Mouse (Mus musculus): ENCODE measurements at regions not wholly inside any gene's neighbourhood (a gene's known extent, or its start where the extent isn't known, plus 50 kb on each side); places are given as distances from the start of the nearest gene placed in this dataset.

- no peaks in the 10 kb centered on the region; the same call in 1 of the 2 replicates for H3K27me3 ChIP-seq (replicated peaks)
- peaks cover 35% of the 10 kb centered on the region for H3K4me1 ChIP-seq
- no peak overlapping the region for H3K9ac ChIP-seq (replicated peaks)
- WGBS: 39% methylated on average over 13 of the region's 13 CpGs
- H3K4me2 ChIP-seq: no peak overlapping the region
- 0 out of 2 replicates have a peak, but pooled peaks have one; percentile 51 for ATAC-seq (ENCODE audit: low FRiP score)
- no peaks in the 10 kb centered on the region for H3K36me3 ChIP-seq
- no peak overlapping the region for H3K4me3 ChIP-seq (replicated peaks)
- peak overlapping the region; percentile 9; the same call in 1 of the 2 replicates for H3K27ac ChIP-seq (replicated peaks)
- no peaks in the 10 kb centered on the region for H3K9me3 ChIP-seq (replicated peaks)
Observed at GRCm38 (mm10) chr11:114448776-114449401, 219.4 kb upstream of the Rpl38 start.

DNA sequence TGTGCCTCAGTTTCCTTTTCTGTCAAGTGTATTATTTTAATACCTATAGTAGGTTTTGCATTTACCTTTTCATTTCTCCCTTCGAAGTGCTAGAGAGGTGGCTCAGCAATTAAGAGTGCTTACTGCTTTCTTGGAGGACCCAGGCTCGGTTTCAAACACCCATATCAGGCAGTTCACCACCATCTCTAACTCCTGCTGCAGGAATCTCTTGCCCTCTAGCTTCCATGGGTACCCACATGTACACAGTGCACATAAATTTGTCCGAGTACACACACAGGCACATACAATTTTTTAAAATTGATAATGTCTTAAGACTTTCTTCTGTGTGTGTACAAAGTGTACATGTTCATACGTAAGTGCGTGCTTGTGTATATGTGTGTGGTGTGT lies 220.9 kb upstream of the Rpl38 start:
- no peak overlapping the region for H3K4me2 ChIP-seq
- H3K27ac ChIP-seq (replicated peaks): no peak overlapping the region

DNA sequence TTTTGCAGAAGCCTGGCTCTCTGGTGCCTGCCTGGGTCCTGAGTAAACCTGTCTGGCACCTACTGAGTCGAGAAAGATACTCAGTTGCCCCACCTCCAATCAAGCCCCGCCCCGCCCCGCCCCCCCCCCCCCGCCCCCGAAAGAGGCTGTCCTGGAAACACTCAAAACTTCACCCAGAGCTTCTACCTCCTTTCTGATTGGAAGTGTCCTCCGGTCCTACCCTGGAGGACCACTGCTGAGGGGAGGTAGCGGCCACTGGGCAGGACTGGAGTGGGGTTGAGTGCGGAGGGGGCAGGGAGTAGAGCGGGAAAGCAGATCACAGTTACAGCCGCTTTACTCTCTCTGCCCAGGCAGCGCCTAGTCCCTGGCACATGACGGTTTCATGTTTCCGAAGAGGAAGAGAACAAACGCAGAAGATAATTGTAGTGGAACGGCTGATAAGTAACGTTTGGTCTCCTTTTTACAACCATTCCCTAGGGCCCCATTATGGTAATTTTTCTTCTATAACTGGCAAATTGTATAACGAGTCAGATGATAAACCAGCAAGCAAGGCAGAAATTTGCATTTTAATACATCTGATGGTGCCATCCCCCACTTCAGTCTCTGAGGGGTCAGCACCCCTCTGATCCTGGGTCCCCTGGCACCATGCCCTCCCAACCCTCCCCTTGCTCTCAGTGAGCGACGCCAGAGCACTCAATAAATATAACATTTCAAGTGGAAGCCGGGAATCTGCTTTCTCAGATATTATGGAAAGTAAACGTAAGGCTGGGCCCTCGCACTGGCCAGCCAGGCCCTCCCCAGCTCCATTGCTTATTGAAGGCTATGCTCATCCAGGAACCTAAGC lies 221.5 kb upstream of the Rpl38 start:
- peak; percentile 45; the same call in 1 of the 2 replicates for ATAC-seq (ENCODE audit: low FRiP score)
- Histone ChIP-seq H3K36me3 (no peaks in the 10 kb centered on the region), H3K4me2 (peak overlapping the region; percentile 51), H3K27me3 (replicated peaks) (no peaks in the 10 kb centered on the region; the same call in 1 of the 2 replicates), H3K27ac (replicated peaks) (peak overlapping the region; percentile 45), H3K9ac (replicated peaks) (peak overlapping the region; percentile 34; the same call in 1 of the 2 replicates), H3K9me3 (replicated peaks) (no peaks in the 10 kb centered on the region), H3K4me3 (replicated peaks) (no peak overlapping the region), H3K4me1 (peaks cover 40% of the 10 kb centered on the region)
- WGBS: 4% methylated on average over 22 of the region's 23 CpGs

More for the DNA sequence above, 220.9 kb upstream of the Rpl38 start:
- WGBS: 89% methylated on average over 5 of the region's 5 CpGs
- H3K9me3 ChIP-seq (replicated peaks): no peaks in the 10 kb centered on the region
- H3K4me3 ChIP-seq (replicated peaks): no peak overlapping the region
- no peak overlapping the region for H3K9ac ChIP-seq (replicated peaks)
- no peaks in the 10 kb centered on the region; the same call in 1 of the 2 replicates for H3K27me3 ChIP-seq (replicated peaks)
- peaks cover 36% of the 10 kb centered on the region for H3K4me1 ChIP-seq
- no peak for ATAC-seq (ENCODE audit: low FRiP score)
- H3K36me3 ChIP-seq: no peaks in the 10 kb centered on the region

- Histone ChIP-seq H3K27ac (replicated peaks) (peak overlapping the region; percentile 45; the same call in 1 of the 2 replicates), H3K9me3 (replicated peaks) (no peaks in the 10 kb centered on the region), H3K4me1 (peaks cover 40% of the 10 kb centered on the region), H3K36me3 (no peaks in the 10 kb centered on the region), H3K4me2 (peak overlapping the region; percentile 51), H3K9ac (replicated peaks) (no peak overlapping the region), H3K4me3 (replicated peaks) (no peak overlapping the region), H3K27me3 (replicated peaks) (no peaks in the 10 kb centered on the region; the same call in 1 of the 2 replicates)
- ATAC-seq (ENCODE audit: low FRiP score): no peak
- 3% methylated on average over 8 of the region's 8 CpGs for WGBS
Observed at GRCm38 (mm10) chr11:114446075-114446616, 222.2 kb upstream of the Rpl38 start.

GRCm38 (mm10) chr11:114444211-114444610 lies 224.1 kb upstream of the Rpl38 start:
- Histone ChIP-seq H3K27me3 (replicated peaks) (no peaks in the 10 kb centered on the region; the same call in 1 of the 2 replicates), H3K4me2 (no peak overlapping the region), H3K9me3 (replicated peaks) (no peaks in the 10 kb centered on the region), H3K4me1 (peaks cover 40% of the 10 kb centered on the region), H3K4me3 (replicated peaks) (no peak overlapping the region), H3K36me3 (no peaks in the 10 kb centered on the region), H3K27ac (replicated peaks) (no peak overlapping the region), H3K9ac (replicated peaks) (no peak overlapping the region)
- ATAC-seq (ENCODE audit: low FRiP score): no peak
- WGBS: 41% methylated on average over 8 of the region's 8 CpGs

- Histone ChIP-seq H3K4me1 (peaks cover 33% of the 10 kb centered on the region), H3K9ac (replicated peaks) (no peak overlapping the region), H3K4me3 (replicated peaks) (no peak overlapping the region), H3K4me2 (no peak overlapping the region), H3K27me3 (replicated peaks) (no peaks in the 10 kb centered on the region; the same call in 1 of the 2 replicates), H3K9me3 (replicated peaks) (no peaks in the 10 kb centered on the region), H3K36me3 (no peaks in the 10 kb centered on the region), H3K27ac (replicated peaks) (no peak overlapping the region)
- no peak for ATAC-seq (ENCODE audit: low FRiP score)
- WGBS: 81% methylated on average over 5 of the region's 5 CpGs
Observed at GRCm38 (mm10) chr11:114443444-114443843, 224.9 kb upstream of the Rpl38 start.

- Histone ChIP-seq H3K9ac (replicated peaks) (no peak overlapping the region), H3K27ac (replicated peaks) (no peak overlapping the region), H3K36me3 (no peaks in the 10 kb centered on the region), H3K4me1 (peaks cover 13% of the 10 kb centered on the region), H3K4me3 (replicated peaks) (no peak overlapping the region), H3K27me3 (replicated peaks) (no peaks in the 10 kb centered on the region; the same call in 1 of the 2 replicates), H3K4me2 (no peak overlapping the region), H3K9me3 (replicated peaks) (no peaks in the 10 kb centered on the region)
- ATAC-seq (ENCODE audit: low FRiP score): no peak
- 87% methylated on average over 4 of the region's 4 CpGs for WGBS
Observed at GRCm38 (mm10) chr11:114439314-114439713, 229.0 kb upstream of the Rpl38 start.

DNA sequence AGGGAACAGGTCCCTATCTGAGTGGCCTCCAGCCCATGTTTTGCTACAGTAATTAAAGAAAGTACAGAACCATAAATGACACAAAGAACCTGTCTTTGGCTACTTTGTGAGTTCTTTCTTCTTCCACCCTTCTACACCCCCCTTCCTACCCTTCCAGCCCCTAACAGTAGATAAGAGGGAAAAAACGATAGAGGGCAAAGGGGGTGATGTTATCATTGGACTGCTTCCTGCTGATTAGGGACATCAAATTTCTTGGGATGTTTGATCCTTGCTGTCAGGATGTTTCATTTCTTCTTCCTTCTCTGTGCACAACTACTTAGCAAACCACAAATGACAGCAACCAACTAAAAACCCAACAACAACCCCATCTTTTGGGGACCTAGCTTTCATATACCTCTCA lies 232.5 kb upstream of the Rpl38 start:
- no peaks in the 10 kb centered on the region; the same call in 1 of the 2 replicates for H3K27me3 ChIP-seq (replicated peaks)
- H3K4me3 ChIP-seq (replicated peaks): no peak overlapping the region
- H3K4me2 ChIP-seq: no peak overlapping the region
- H3K27ac ChIP-seq (replicated peaks): no peak overlapping the region
- no peak overlapping the region for H3K9ac ChIP-seq (replicated peaks)
- no peaks in the 10 kb centered on the region for H3K9me3 ChIP-seq (replicated peaks)
- no peaks in the 10 kb centered on the region for H3K36me3 ChIP-seq
- ATAC-seq (ENCODE audit: low FRiP score): no peak
- 88% methylated on average over 1 of the region's 1 CpGs for WGBS
- H3K4me1 ChIP-seq: peaks cover 13% of the 10 kb centered on the region

DNA sequence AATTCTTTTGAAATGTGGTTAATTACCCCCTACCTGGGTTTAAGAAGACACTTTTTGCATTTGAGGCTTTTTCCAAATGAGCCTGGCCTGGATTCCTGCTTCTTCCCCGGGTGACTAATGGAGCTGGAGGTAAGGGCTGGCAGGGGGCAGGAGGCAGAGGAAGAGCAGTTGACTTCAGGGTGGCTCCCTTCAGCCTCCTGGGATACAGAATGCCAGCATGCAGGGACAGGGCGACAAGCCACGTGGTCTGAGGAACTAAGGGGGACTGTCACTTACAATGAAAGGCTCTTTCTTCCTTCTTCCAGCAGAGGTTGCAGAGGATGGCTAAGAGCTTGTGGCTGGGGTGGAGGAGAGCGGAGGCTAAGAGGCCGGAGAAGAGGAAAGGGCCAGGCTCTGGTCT lies 234.8 kb upstream of the Rpl38 start:
- Histone ChIP-seq H3K4me2 (no peak overlapping the region), H3K9me3 (replicated peaks) (no peaks in the 10 kb centered on the region), H3K4me1 (peaks cover 13% of the 10 kb centered on the region), H3K36me3 (no peaks in the 10 kb centered on the region), H3K9ac (replicated peaks) (no peak overlapping the region), H3K27me3 (replicated peaks) (no peaks in the 10 kb centered on the region; the same call in 1 of the 2 replicates), H3K27ac (replicated peaks) (no peak overlapping the region), H3K4me3 (replicated peaks) (no peak overlapping the region)
- WGBS: 10% methylated on average over 5 of the region's 5 CpGs
- ATAC-seq (ENCODE audit: low FRiP score): no peak

- Histone ChIP-seq H3K36me3 (no peaks in the 10 kb centered on the region), H3K4me1 (peaks cover 16% of the 10 kb centered on the region), H3K27ac (replicated peaks) (no peak overlapping the region), H3K9me3 (replicated peaks) (no peaks in the 10 kb centered on the region), H3K9ac (replicated peaks) (no peak overlapping the region), H3K4me3 (replicated peaks) (no peak overlapping the region), H3K4me2 (no peak overlapping the region), H3K27me3 (replicated peaks) (no peaks in the 10 kb centered on the region; the same call in 1 of the 2 replicates)
- peak; percentile 59; the same call in 1 of the 2 replicates for ATAC-seq (ENCODE audit: low FRiP score)
- 37% methylated on average over 14 of the region's 14 CpGs for WGBS
Observed at GRCm38 (mm10) chr11:114425447-114425846, 242.9 kb upstream of the Rpl38 start.

DNA sequence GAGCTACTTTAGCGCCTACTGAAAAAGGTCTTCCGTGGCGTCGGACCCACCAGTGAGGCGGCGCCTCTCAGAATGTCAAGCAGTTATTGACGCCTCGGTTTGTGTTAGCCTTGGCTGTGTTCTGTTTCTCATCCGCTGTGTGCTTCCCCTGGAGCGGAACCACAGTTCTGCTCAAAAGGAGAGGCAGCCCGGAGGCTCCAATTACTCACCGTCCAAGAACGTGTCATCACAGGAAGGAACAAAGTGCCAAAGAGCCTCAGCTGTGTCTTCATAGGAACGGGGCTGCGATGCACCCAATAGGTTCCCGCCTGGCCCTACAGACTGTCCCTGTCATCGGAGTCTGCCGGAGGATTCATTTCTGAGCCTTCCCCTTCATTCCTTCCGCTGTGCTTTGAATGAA lies 245.0 kb upstream of the Rpl38 start:
- no peak overlapping the region for H3K27ac ChIP-seq (replicated peaks)
- H3K4me2 ChIP-seq: no peak overlapping the region
- no peak for ATAC-seq (ENCODE audit: low FRiP score)
- WGBS: 81% methylated on average over 19 of the region's 19 CpGs
- no peaks in the 10 kb centered on the region for H3K27me3 ChIP-seq (replicated peaks)
- no peak overlapping the region for H3K4me3 ChIP-seq (replicated peaks)
- H3K9me3 ChIP-seq (replicated peaks): no peaks in the 10 kb centered on the region
- H3K9ac ChIP-seq (replicated peaks): no peak overlapping the region
- peaks cover 16% of the 10 kb centered on the region for H3K4me1 ChIP-seq
- no peaks in the 10 kb centered on the region for H3K36me3 ChIP-seq

Data from neural tube, embryonic 15.5 days (tissue).